Mouse (Mus musculus) left cerebral cortex, adult 9 months (tissue): ENCODE data around the gene Bcas3.

Experiments
- DNase-seq, 2 experiments: peaks; one replicate each; pipeline ENCODE4 v3.0.0; 2022; ENCODE audit warnings: low spot score in 2 of 2

Gene Bcas3

GRCm38 (mm10) chr11:85527261-85527660, 174.3 kb downstream of the Bcas3 start:
- DNase-seq: no peak

- no peak for DNase-seq
These were observed 176.7 kb downstream of the Bcas3 start for GRCm38 (mm10) chr11:85529531-85530285.

- DNase-seq: no peak
These were observed 188.0 kb downstream of the Bcas3 start for GRCm38 (mm10) chr11:85540989-85541388.

- DNase-seq: no peak
These were observed 190.3 kb downstream of the Bcas3 start for GRCm38 (mm10) chr11:85543311-85543710.

- no peak for DNase-seq
These were observed 192.6 kb downstream of the Bcas3 start for GRCm38 (mm10) chr11:85545602-85546001.

GRCm38 (mm10) chr11:85547966-85548365, 195.0 kb downstream of the Bcas3 start:
- no peak for DNase-seq

- DNase-seq: no peak
These were observed 196.7 kb downstream of the Bcas3 start for GRCm38 (mm10) chr11:85549651-85550050.

GRCm38 (mm10) chr11:85555066-85555465, 202.1 kb downstream of the Bcas3 start:
- DNase-seq: no peak

GRCm38 (mm10) chr11:85555721-85556120, 202.8 kb downstream of the Bcas3 start:
- DNase-seq: no peak

- DNase-seq: no peak
These were observed 212.1 kb downstream of the Bcas3 start for GRCm38 (mm10) chr11:85565068-85565467.

- DNase-seq: no peak
These were observed 218.1 kb downstream of the Bcas3 start for GRCm38 (mm10) chr11:85571040-85571439.

GRCm38 (mm10) chr11:85571936-85572335, 219.0 kb downstream of the Bcas3 start:
- no peak for DNase-seq

GRCm38 (mm10) chr11:85572590-85572989, 219.6 kb downstream of the Bcas3 start:
- no peak for DNase-seq

GRCm38 (mm10) chr11:85574496-85574895, 221.5 kb downstream of the Bcas3 start:
- no peak for DNase-seq

GRCm38 (mm10) chr11:85577816-85578645, 225.1 kb downstream of the Bcas3 start:
- no peak for DNase-seq

- DNase-seq: no peak
These were observed 231.1 kb downstream of the Bcas3 start for GRCm38 (mm10) chr11:85584086-85584485.

- no peak for DNase-seq
These were observed 240.7 kb downstream of the Bcas3 start for GRCm38 (mm10) chr11:85593636-85594035.

- DNase-seq: no peak
These were observed 246.3 kb downstream of the Bcas3 start for GRCm38 (mm10) chr11:85599251-85599650.

- no peak for DNase-seq
These were observed 250.8 kb downstream of the Bcas3 start for GRCm38 (mm10) chr11:85603546-85604322.

- DNase-seq: peak; percentile 4 to 16
These were observed 256.5 kb downstream of the Bcas3 start for GRCm38 (mm10) chr11:85609303-85609940.

GRCm38 (mm10) chr11:85613035-85613434, 260.1 kb downstream of the Bcas3 start:
- no peak for DNase-seq

- DNase-seq: no peak
These were observed 260.6 kb downstream of the Bcas3 start for GRCm38 (mm10) chr11:85613586-85613985.
